Mouse (Mus musculus): ENCODE results near the gene Ints12. TPM values are rescaled to one million over a fixed set of nuclear protein-coding genes. Genes with fewer than 3 reads are reported as not detected.

Ints12 gene
- polyA plus RNA-seq (2014; fragmentation: Nextera tagmentation; extraction: Ambion mirVana): 17.6 and 19.0 TPM in 2 replicates

GRCm38 (mm10) chr3:133091664-133092273 lies at the start of gene Ints12, which contains the start of gene Gstcd:
Gene Ints12, plus strand, starts transcription at chr3:133091840.
Gene Gstcd, minus strand, starts transcription at chr3:133092033.
- DNase-seq (ENCODE audit: low spot score) (peak; percentile 90), ATAC-seq (replicated peaks; ENCODE audit: low FRiP score) (peak; percentile 95)
- Histone ChIP-seq H3K4me3 (ENCODE audit: low read depth, low read length) (peak within 1 kb of the TSS; percentile 90), H3K9me3 (ENCODE audit: control insufficient read depth, low read length) (no peaks in the 10 kb centered on the region), H3K9ac (ENCODE audit: low read depth, low read length) (peak within 1 kb of the TSS; percentile 99), H3K27me3 (replicated peaks; ENCODE audit: control insufficient read depth, insufficient read depth, low read length) (no peaks in the 10 kb centered on the region), H3K27ac (ENCODE audit: low read depth, low read length) (peak within 1 kb of the TSS; percentile 94), H3K4me2 (peak within 1 kb of the TSS; percentile 67), H3K4me1 (replicated peaks; ENCODE audit: control insufficient read depth, insufficient read depth, low read length) (peaks cover 8% of the 10 kb centered on the region), H3K36me3 (ENCODE audit: control insufficient read depth, insufficient read depth, low read length) (no peaks in the 10 kb centered on the region)
- under 1% methylated on average over 53 of the region's 53 CpGs for WGBS

- ATAC-seq (replicated peaks; ENCODE audit: low FRiP score): no peak
- 92% methylated on average over 2 of the region's 2 CpGs for WGBS
Measured at GRCm38 (mm10) chr3:133052068-133052467, 39.6 kb upstream of the Ints12 start.

GRCm38 (mm10) chr3:133075560-133075959 lies 16.1 kb upstream of the Ints12 start:
- H3K4me1 ChIP-seq (replicated peaks; ENCODE audit: control insufficient read depth, insufficient read depth, low read length): no peaks in the 10 kb centered on the region
- no peaks in the 10 kb centered on the region for H3K9me3 ChIP-seq (ENCODE audit: control insufficient read depth, low read length)
- no peaks in the 10 kb centered on the region for H3K27me3 ChIP-seq (replicated peaks; ENCODE audit: control insufficient read depth, insufficient read depth, low read length)
- WGBS: 76% methylated on average over 10 of the region's 10 CpGs
- H3K36me3 ChIP-seq (ENCODE audit: control insufficient read depth, insufficient read depth, low read length): peaks cover 8% of the 10 kb centered on the region; the same call in 1 of the 2 replicates
- no peak overlapping the region for H3K4me3 ChIP-seq (ENCODE audit: low read depth, low read length)
- H3K9ac ChIP-seq (ENCODE audit: low read depth, low read length): no peak overlapping the region
- H3K4me2 ChIP-seq: no peak overlapping the region
- H3K27ac ChIP-seq (ENCODE audit: low read depth, low read length): no peak overlapping the region
- ATAC-seq (replicated peaks; ENCODE audit: low FRiP score) (no peak), DNase-seq (ENCODE audit: low spot score) (no peak)

More at GRCm38 (mm10) chr3:133052068-133052467, 39.6 kb upstream of the Ints12 start:
- Histone ChIP-seq H3K27ac (ENCODE audit: low read depth, low read length) (no peak overlapping the region), H3K9ac (ENCODE audit: low read depth, low read length) (no peak overlapping the region), H3K4me2 (no peak overlapping the region), H3K36me3 (ENCODE audit: control insufficient read depth, insufficient read depth, low read length) (peaks cover 6% of the 10 kb centered on the region; the same call in 1 of the 2 replicates), H3K27me3 (replicated peaks; ENCODE audit: control insufficient read depth, insufficient read depth, low read length) (no peaks in the 10 kb centered on the region), H3K9me3 (ENCODE audit: control insufficient read depth, low read length) (no peaks in the 10 kb centered on the region), H3K4me1 (replicated peaks; ENCODE audit: control insufficient read depth, insufficient read depth, low read length) (no peaks in the 10 kb centered on the region), H3K4me3 (ENCODE audit: low read depth, low read length) (no peak overlapping the region)
- DNase-seq (ENCODE audit: low spot score): no peak

DNA sequence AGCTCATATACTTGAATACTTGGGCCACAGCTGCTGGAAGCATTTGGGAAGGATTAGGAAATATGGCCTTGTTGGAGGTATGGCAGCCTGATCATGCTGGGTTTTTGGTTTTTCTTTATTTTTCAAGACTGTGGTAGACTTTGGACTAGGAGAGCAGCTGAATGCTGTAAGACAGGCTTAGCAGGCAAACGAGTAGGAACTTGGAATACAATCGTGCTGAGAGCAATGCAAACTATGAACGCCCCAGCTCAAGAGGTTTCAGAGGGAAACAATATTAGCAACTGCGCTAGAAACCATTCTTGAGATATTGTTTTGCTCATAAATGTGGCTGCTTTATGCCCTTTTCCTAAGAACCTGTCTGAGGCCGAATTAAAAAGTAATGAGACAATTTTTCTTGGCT lies 8.9 kb upstream of the Ints12 start:
- Histone ChIP-seq H3K9ac (ENCODE audit: low read depth, low read length) (no peak overlapping the region), H3K36me3 (ENCODE audit: control insufficient read depth, insufficient read depth, low read length) (peaks cover 13% of the 10 kb centered on the region), H3K4me2 (no peak overlapping the region), H3K9me3 (ENCODE audit: control insufficient read depth, low read length) (no peaks in the 10 kb centered on the region), H3K4me1 (replicated peaks; ENCODE audit: control insufficient read depth, insufficient read depth, low read length) (no peaks in the 10 kb centered on the region), H3K27me3 (replicated peaks; ENCODE audit: control insufficient read depth, insufficient read depth, low read length) (no peaks in the 10 kb centered on the region), H3K27ac (ENCODE audit: low read depth, low read length) (no peak overlapping the region), H3K4me3 (ENCODE audit: low read depth, low read length) (no peak overlapping the region)
- 92% methylated on average over 5 of the region's 5 CpGs for WGBS
- ATAC-seq (replicated peaks; ENCODE audit: low FRiP score) (no peak), DNase-seq (ENCODE audit: low spot score) (no peak)

- no peaks in the 10 kb centered on the region for H3K9me3 ChIP-seq (ENCODE audit: control insufficient read depth, low read length)
- H3K36me3 ChIP-seq (ENCODE audit: control insufficient read depth, insufficient read depth, low read length): peaks cover 10% of the 10 kb centered on the region
- no peak overlapping the region for H3K4me2 ChIP-seq
- 63% methylated on average over 3 of the region's 3 CpGs for WGBS
- H3K4me1 ChIP-seq (replicated peaks; ENCODE audit: control insufficient read depth, insufficient read depth, low read length): no peaks in the 10 kb centered on the region
- H3K9ac ChIP-seq (ENCODE audit: low read depth, low read length): no peak overlapping the region
- no peaks in the 10 kb centered on the region for H3K27me3 ChIP-seq (replicated peaks; ENCODE audit: control insufficient read depth, insufficient read depth, low read length)
- H3K27ac ChIP-seq (ENCODE audit: low read depth, low read length): no peak overlapping the region
- DNase-seq (ENCODE audit: low spot score) (no peak), ATAC-seq (replicated peaks; ENCODE audit: low FRiP score) (peak; percentile 71)
- no peak overlapping the region for H3K4me3 ChIP-seq (ENCODE audit: low read depth, low read length)
Measured at GRCm38 (mm10) chr3:133085858-133086257, 5.8 kb upstream of the Ints12 start.

GRCm38 (mm10) chr3:133090247-133091120 lies 1.2 kb upstream of the Ints12 start:
- 10% methylated on average over 11 of the region's 11 CpGs for WGBS
- ATAC-seq (replicated peaks; ENCODE audit: low FRiP score) (no peak), DNase-seq (ENCODE audit: low spot score) (no peak)
- H3K4me3 ChIP-seq (ENCODE audit: low read depth, low read length): peak overlapping the region; percentile 90
- peak overlapping the region; percentile 94 for H3K27ac ChIP-seq (ENCODE audit: low read depth, low read length)
- H3K4me1 ChIP-seq (replicated peaks; ENCODE audit: control insufficient read depth, insufficient read depth, low read length): peaks cover 8% of the 10 kb centered on the region
- peak overlapping the region; percentile 67 for H3K4me2 ChIP-seq
- H3K9me3 ChIP-seq (ENCODE audit: control insufficient read depth, low read length): no peaks in the 10 kb centered on the region
- H3K27me3 ChIP-seq (replicated peaks; ENCODE audit: control insufficient read depth, insufficient read depth, low read length): no peaks in the 10 kb centered on the region
- peak overlapping the region; percentile 99 for H3K9ac ChIP-seq (ENCODE audit: low read depth, low read length)
- no peaks in the 10 kb centered on the region for H3K36me3 ChIP-seq (ENCODE audit: control insufficient read depth, insufficient read depth, low read length)

DNA sequence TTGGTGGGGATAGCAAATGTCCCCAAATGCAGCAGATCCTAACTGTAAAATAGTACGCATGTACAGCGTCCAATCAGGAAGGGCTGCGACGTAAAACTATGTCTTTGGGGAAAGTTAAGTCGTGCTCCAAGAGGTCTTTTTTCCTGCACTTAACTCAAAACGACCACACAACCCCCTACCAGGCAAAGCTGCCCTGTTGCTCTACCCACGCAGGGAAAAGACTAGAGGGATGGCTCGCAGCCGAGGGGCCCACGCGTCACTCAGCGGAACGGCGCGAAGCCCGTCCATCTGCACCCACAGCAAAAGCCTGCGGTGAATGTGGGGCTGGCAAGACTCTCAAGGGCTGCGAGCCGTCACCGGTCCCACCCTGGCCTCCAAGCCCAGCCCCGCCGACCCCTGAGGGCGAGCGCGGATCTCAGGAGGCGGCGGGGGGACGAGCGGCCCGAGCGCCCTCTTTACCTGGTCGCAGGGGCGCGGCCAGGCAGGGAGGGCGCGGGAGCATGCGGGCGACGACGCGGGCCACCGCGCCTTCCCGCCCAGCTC lies 448 bp upstream of the Ints12 start:
- no peak for DNase-seq (ENCODE audit: low spot score)
- Histone ChIP-seq H3K27me3 (replicated peaks; ENCODE audit: control insufficient read depth, insufficient read depth, low read length) (no peaks in the 10 kb centered on the region), H3K36me3 (ENCODE audit: control insufficient read depth, insufficient read depth, low read length) (no peaks in the 10 kb centered on the region), H3K4me1 (replicated peaks; ENCODE audit: control insufficient read depth, insufficient read depth, low read length) (peaks cover 8% of the 10 kb centered on the region), H3K4me2 (peak overlapping the region; percentile 67), H3K27ac (ENCODE audit: low read depth, low read length) (peak overlapping the region; percentile 94), H3K9me3 (ENCODE audit: control insufficient read depth, low read length) (no peaks in the 10 kb centered on the region), H3K9ac (ENCODE audit: low read depth, low read length) (peak overlapping the region; percentile 99), H3K4me3 (ENCODE audit: low read depth, low read length) (peak overlapping the region; percentile 90)
- under 1% methylated on average over 40 of the region's 44 CpGs for WGBS
- ATAC-seq (replicated peaks; ENCODE audit: low FRiP score): peak; percentile 81

DNA sequence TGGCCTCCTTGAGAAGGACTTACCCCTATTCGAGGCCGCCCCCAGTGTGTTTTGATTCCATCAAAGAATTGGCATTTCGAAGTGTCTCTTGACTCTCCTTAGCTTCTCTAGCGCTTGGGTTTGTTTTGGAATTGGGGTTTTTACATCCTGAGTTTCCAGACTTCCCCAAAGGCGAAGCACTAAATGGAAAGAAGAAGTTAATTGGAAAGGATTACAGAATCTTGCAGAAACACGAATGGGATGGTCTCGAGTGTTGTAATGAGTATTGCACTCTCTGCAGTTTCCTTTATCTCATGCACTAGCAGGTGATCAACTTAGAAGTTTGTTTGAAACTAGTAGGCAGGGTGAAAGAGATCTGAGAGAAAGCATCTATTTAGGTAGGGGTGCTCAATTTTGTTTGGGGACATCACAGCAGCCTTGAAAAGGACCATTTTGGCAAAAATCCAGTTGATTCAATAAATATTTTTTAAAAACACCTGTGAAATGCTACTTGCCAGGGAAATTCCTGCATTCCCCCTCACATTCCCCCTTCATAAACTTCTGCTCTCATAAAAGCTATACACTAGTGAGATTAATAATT lies 724 bp downstream of the Ints12 start:
- no peak for ATAC-seq (replicated peaks; ENCODE audit: low FRiP score)

More for the DNA sequence above, 724 bp downstream of the Ints12 start:
- H3K4me2 ChIP-seq: peak overlapping the region; percentile 67
- H3K4me1 ChIP-seq (replicated peaks; ENCODE audit: control insufficient read depth, insufficient read depth, low read length): peaks cover 8% of the 10 kb centered on the region
- H3K9ac ChIP-seq (ENCODE audit: low read depth, low read length): peak overlapping the region; percentile 99
- no peaks in the 10 kb centered on the region for H3K36me3 ChIP-seq (ENCODE audit: control insufficient read depth, insufficient read depth, low read length)
- no peaks in the 10 kb centered on the region for H3K27me3 ChIP-seq (replicated peaks; ENCODE audit: control insufficient read depth, insufficient read depth, low read length)
- under 1% methylated on average over 7 of the region's 7 CpGs for WGBS
- peak overlapping the region; percentile 94 for H3K27ac ChIP-seq (ENCODE audit: low read depth, low read length)
- H3K9me3 ChIP-seq (ENCODE audit: control insufficient read depth, low read length): no peaks in the 10 kb centered on the region
- DNase-seq (ENCODE audit: low spot score): no peak
- peak overlapping the region; percentile 90 for H3K4me3 ChIP-seq (ENCODE audit: low read depth, low read length)
